Mouse (Mus musculus) intestine, postnatal 0 days (tissue): ENCODE measurements around the gene Slc38a8. TPM values are rescaled to one million over a fixed set of nuclear protein-coding genes. Genes with fewer than 3 reads are reported as not detected.

Source experiments
- ATAC-seq: fragments of 200-750 bp; cut with Nextera tagmentation; 2 replicates; pipeline ENCODE4 v1.8.0; 2017; ENCODE audit warnings: mild to moderate bottlenecking, moderate TSS enrichment, moderate library complexity
- H3K27ac ChIP-seq: fragments of 300-500 bp; sonication (generic); 2 replicates; pipeline ENCODE4 v1.5.1; 2014; ENCODE audit warnings: mild to moderate bottlenecking, low read depth, low read length, moderate library complexity
- H3K27me3 ChIP-seq: fragments of 300-500 bp; sonication (generic); replicated peaks from 2 replicates; pipeline ENCODE4 v1.6.1; 2014; ENCODE audit warnings: low read length, mixed read lengths; ENCODE audit not compliant: control insufficient read depth, insufficient read depth
- H3K36me3 ChIP-seq: fragments of 300-500 bp; sonication (generic); 2 replicates; pipeline ENCODE4 v1.6.1; 2014; ENCODE audit warnings: mild to moderate bottlenecking, moderate library complexity; ENCODE audit not compliant: control insufficient read depth, insufficient read depth
- H3K4me1 ChIP-seq: fragments of 300-500 bp; sonication (generic); replicated peaks from 2 replicates; pipeline ENCODE4 v1.6.1; 2014; ENCODE audit warnings: antibody characterized with exemption, low read length, mixed read lengths; ENCODE audit not compliant: control insufficient read depth, insufficient read depth
- H3K4me2 ChIP-seq: fragments of 300-500 bp; sonication (generic); replicated peaks from 2 replicates; pipeline ENCODE4 v1.6.1; 2014; ENCODE audit warnings: low read depth, mild to moderate bottlenecking, moderate library complexity
- H3K4me3 ChIP-seq: fragments of 300-500 bp; sonication (generic); 2 replicates; pipeline ENCODE4 v1.5.1; 2014; ENCODE audit warnings: low read depth, low read length
- H3K9ac ChIP-seq: fragments of 300-500 bp; sonication (generic); 2 replicates; pipeline ENCODE4 v1.6.1; 2014; ENCODE audit warnings: mild to moderate bottlenecking, low read depth, low read length
- H3K9me3 ChIP-seq: fragments of 300-500 bp; sonication (generic); 2 replicates; pipeline ENCODE4 v1.6.1; 2016; ENCODE audit warnings: mixed run types; ENCODE audit not compliant: control insufficient read depth
- CTCF ChIP-seq: sonication (generic); IDR thresholded peaks from 2 replicates; pipeline ENCODE4 v1.5.1; 2016; ENCODE audit warnings: low read depth, mild to moderate bottlenecking, control low read depth, antibody characterized with exemption, moderate library complexity
- WGBS: fragments of 180-500 bp; shearing (Covaris S2); extraction: QIAGEN DNeasy Blood & Tissue Kit; methylation state at CpG from one replicate; pipeline ENCODE4 v1.1.7; 2014; 5-methylcytosine and 5-hydroxymethylcytosine counted together
- polyA plus RNA-seq: library from polyadenylated mRNA; unstranded; fragments of >200 nt; fragmentation: Nextera tagmentation; extraction: Ambion mirVana; gene quantifications from 2 replicates; pipeline ENCODE4 v1.2.1, GENCODE M21; 2015

Gene Slc38a8
- polyA plus RNA-seq, 1 experiment from 2014 or later: 0.07 TPM

DNA sequence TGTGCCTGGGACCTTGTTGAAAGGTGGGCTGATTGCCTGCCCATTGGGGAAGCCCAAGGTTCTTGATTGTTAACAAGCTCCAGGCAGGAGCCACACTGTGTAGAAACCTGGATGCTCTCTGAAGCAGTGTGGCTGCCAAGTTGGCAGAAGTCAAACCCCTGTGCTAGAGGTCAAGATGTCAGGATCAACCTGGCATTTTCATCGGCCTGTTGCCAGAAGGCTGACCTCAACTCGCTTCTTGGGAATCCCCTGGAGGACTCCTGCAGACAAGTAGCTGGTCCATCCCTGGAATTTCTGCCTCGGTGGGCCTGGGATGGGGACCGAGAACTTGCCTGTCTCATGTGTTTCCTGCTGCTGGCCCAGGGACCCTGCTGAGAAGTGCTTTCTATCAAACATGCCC, 613 bp upstream of the Slc38a8 start:
- Histone ChIP-seq H3K4me1 (no peaks in the 10 kb centered on the region), H3K9me3 (no peaks in the 10 kb centered on the region), H3K9ac (no peak overlapping the region), H3K4me2 (no peak overlapping the region), H3K27ac (no peak overlapping the region), H3K27me3 (no peaks in the 10 kb centered on the region), H3K4me3 (no peak overlapping the region), H3K36me3 (peaks cover 15% of the 10 kb centered on the region; the same call in 1 of the 2 replicates)
- no peak for TF ChIP-seq CTCF
- no peak for ATAC-seq
- 43% methylated on average over 4 of the region's 4 CpGs for whole genome bisulfite sequencing

DNA sequence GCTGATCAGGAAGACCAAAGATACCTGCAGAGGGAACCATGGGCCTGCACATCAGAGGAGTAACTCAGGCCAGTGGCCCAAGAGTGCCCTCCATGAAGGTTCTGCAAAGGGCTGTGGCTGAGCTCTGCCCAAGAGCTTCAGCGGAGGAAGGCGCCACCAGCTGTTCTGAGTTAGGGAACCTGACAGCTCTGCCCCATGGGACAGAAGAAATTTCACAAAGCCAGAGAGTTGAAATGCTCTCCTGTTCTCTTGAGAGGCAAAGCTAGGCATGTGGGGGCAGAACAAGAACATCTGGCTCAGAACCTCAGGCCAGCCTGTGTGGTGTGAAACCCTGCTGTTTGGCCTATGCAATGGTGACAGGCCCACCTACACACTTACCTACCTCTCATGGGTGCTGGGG, 1.7 kb downstream of the Slc38a8 start:
- Histone ChIP-seq H3K4me3 (no peak overlapping the region), H3K9me3 (no peaks in the 10 kb centered on the region), H3K9ac (no peak overlapping the region), H3K27ac (no peak overlapping the region), H3K4me2 (no peak overlapping the region), H3K27me3 (no peaks in the 10 kb centered on the region), H3K4me1 (no peaks in the 10 kb centered on the region), H3K36me3 (peaks cover 3% of the 10 kb centered on the region; the same call in 1 of the 2 replicates)
- no peak for TF ChIP-seq CTCF
- ATAC-seq: no peak
- WGBS: 86% methylated on average over 2 of the region's 2 CpGs

GRCm38 (mm10) chr8:119496848-119497247, 4.7 kb downstream of the Slc38a8 start:
- Histone ChIP-seq H3K9ac (no peak overlapping the region), H3K4me2 (no peak overlapping the region), H3K36me3 (no peaks in the 10 kb centered on the region), H3K27me3 (no peaks in the 10 kb centered on the region), H3K4me3 (no peak overlapping the region), H3K27ac (no peak overlapping the region), H3K4me1 (no peaks in the 10 kb centered on the region), H3K9me3 (no peaks in the 10 kb centered on the region)
- no peak for ATAC-seq
- WGBS: 19% methylated on average over 6 of the region's 6 CpGs
- TF ChIP-seq CTCF: peak; percentile 89

GRCm38 (mm10) chr8:119487093-119487492, 14.4 kb downstream of the Slc38a8 start:
- no peak for ATAC-seq
- Histone ChIP-seq H3K4me1 (peaks cover 8% of the 10 kb centered on the region), H3K27ac (no peak overlapping the region), H3K36me3 (no peaks in the 10 kb centered on the region), H3K4me3 (no peak overlapping the region), H3K27me3 (no peaks in the 10 kb centered on the region), H3K9ac (no peak overlapping the region), H3K9me3 (no peaks in the 10 kb centered on the region), H3K4me2 (no peak overlapping the region)
- 52% methylated on average over 7 of the region's 7 CpGs for WGBS
- no peak for TF ChIP-seq CTCF

- H3K4me2 ChIP-seq: no peak overlapping the region
- WGBS: 86% methylated on average over 11 of the region's 11 CpGs
- ATAC-seq: no peak
- no peak overlapping the region for H3K9ac ChIP-seq
- H3K4me3 ChIP-seq: no peak overlapping the region
- no peak overlapping the region for H3K27ac ChIP-seq
- no peaks in the 10 kb centered on the region for H3K4me1 ChIP-seq
- TF ChIP-seq CTCF: no peak
- no peaks in the 10 kb centered on the region for H3K9me3 ChIP-seq
- H3K36me3 ChIP-seq: no peaks in the 10 kb centered on the region
- H3K27me3 ChIP-seq: no peaks in the 10 kb centered on the region
Observed at GRCm38 (mm10) chr8:119484145-119484896, 17.2 kb downstream of the Slc38a8 start.

GRCm38 (mm10) chr8:119478684-119479083, 22.8 kb downstream of the Slc38a8 start:
- TF ChIP-seq CTCF: no peak
- no peaks in the 10 kb centered on the region for H3K4me1 ChIP-seq
- no peaks in the 10 kb centered on the region for H3K27me3 ChIP-seq
- ATAC-seq: no peak
- H3K4me2 ChIP-seq: no peak overlapping the region
- no peak overlapping the region for H3K9ac ChIP-seq
- no peak overlapping the region for H3K4me3 ChIP-seq
- no peaks in the 10 kb centered on the region for H3K36me3 ChIP-seq
- no peak overlapping the region for H3K27ac ChIP-seq
- WGBS: 35% methylated on average over 5 of the region's 5 CpGs
- no peaks in the 10 kb centered on the region for H3K9me3 ChIP-seq
